7 mouse cellular contexts compared by ENCODE assay signal in genomic region chr11:118459051-118459450, GRCm38 (mm10). TPM values are rescaled to one million over a fixed set of nuclear protein-coding genes. Genes with fewer than 3 reads are reported as not detected.
DNase-seq lines count a peak whose midpoint lies in the region; ATAC-seq lines count a peak whose summit lies in the region.

No protein-coding gene starts in this region.

- 0 out of 2 replicates have a peak overlapping the region, but pooled peaks have one; percentile 16 for H3K4me2 ChIP-seq in heart, embryonic 13.5 days
- no peak overlapping the region for H3K4me2 ChIP-seq in midbrain, embryonic 13.5 days (replicated peaks)

- H3K9ac ChIP-seq in heart, embryonic 13.5 days: no peak overlapping the region
- H3K9ac ChIP-seq in midbrain, embryonic 13.5 days (replicated peaks): no peak overlapping the region

- intact Hi-C loops in left cerebral cortex, postnatal 14 days (cut with DNase I): loop anchor here (10.0 kb wide), 1 partner anchor 526 kb away; the partner anchor contains the start of gene Enpp7

- peak; percentile 47 to 74 for DNase-seq in urinary bladder, postnatal 36 days (ENCODE audit: low spot score in 2 of 2)
- DNase-seq in urinary bladder, postnatal 10 days (ENCODE audit: low spot score): no peak
- peak; percentile 61 to 77 for DNase-seq in kidney, postnatal 4 days
- DNase-seq in left cerebral cortex, postnatal 14 days (ENCODE audit: low spot score in 2 of 2): no peak

- H3K9me3 ChIP-seq in heart, embryonic 13.5 days: peaks cover 3% of the 10 kb centered on the region
- H3K9me3 ChIP-seq in midbrain, embryonic 13.5 days: no peaks in the 10 kb centered on the region

- no peak overlapping the region for H3K4me3 ChIP-seq in heart, embryonic 13.5 days
- no peak overlapping the region for H3K4me3 ChIP-seq in midbrain, embryonic 13.5 days (replicated peaks)

- 31% methylated on average over 8 of the region's 8 CpGs for WGBS in heart, embryonic 13.5 days
- 74% methylated on average over 8 of the region's 8 CpGs for WGBS in midbrain, embryonic 13.5 days

- H3K27me3 ChIP-seq in heart, embryonic 13.5 days (replicated peaks): no peaks in the 10 kb centered on the region
- H3K27me3 ChIP-seq in midbrain, embryonic 13.5 days: 0 out of 2 replicates have a peak, but pooled peaks cover 3% of the 10 kb centered on the region

- H3K4me1 ChIP-seq in heart, embryonic 13.5 days: peaks cover 6% of the 10 kb centered on the region; the same call in 1 of the 2 replicates
- H3K4me1 ChIP-seq in midbrain, embryonic 13.5 days (replicated peaks): 0 out of 2 replicates have a peak, but pooled peaks cover 6% of the 10 kb centered on the region

- H3K27ac ChIP-seq in heart, embryonic 13.5 days (replicated peaks): peak overlapping the region; percentile 59
- H3K27ac ChIP-seq in midbrain, embryonic 13.5 days: no peak overlapping the region

- H3K36me3 ChIP-seq in heart, embryonic 13.5 days: no peaks in the 10 kb centered on the region
- no peaks in the 10 kb centered on the region for H3K36me3 ChIP-seq in midbrain, embryonic 13.5 days

- no peak; the same call in 1 of the 2 replicates for ATAC-seq in heart, embryonic 13.5 days (ENCODE audit: extremely low read depth, insufficient number of reproducible peaks, low FRiP score, low TSS enrichment)
- ATAC-seq in monocyte, adult 5-6 weeks (replicated peaks; ENCODE audit: insufficient number of reproducible peaks, low FRiP score, low TSS enrichment, poor library complexity, severe bottlenecking): peak; percentile 85
- ATAC-seq in midbrain, embryonic 13.5 days: no peak

RNA-seq across cellular contexts. Expression of gene Engase, which starts 17.6 kb away (rescaled TPM):
- 4.4 and 5.0 TPM in 2 replicates for polyA plus RNA-seq in heart, embryonic 13.5 days (2015; fragmentation: Nextera tagmentation; extraction: Ambion mirVana)
- 9.4 to 14.5 TPM (median 13.7 TPM) in 3 replicates for total RNA-seq in monocyte, adult 5-6 weeks (2017)
- 10 to 100 TPM; 13.3 to 13.6 TPM for total RNA-seq in left cerebral cortex, postnatal 14 days (2021)
- polyA plus RNA-seq in midbrain, embryonic 13.5 days (2015; fragmentation: Nextera tagmentation; extraction: Ambion mirVana): 6.3 and 6.4 TPM in 2 replicates

RNA-seq across cellular contexts. Expression of gene C1qtnf1, which starts 31.0 kb away (rescaled TPM):
- polyA plus RNA-seq in heart, embryonic 13.5 days (2015; fragmentation: Nextera tagmentation; extraction: Ambion mirVana): 5.5 and 7.1 TPM in 2 replicates
- not detected in 3 replicates for total RNA-seq in monocyte, adult 5-6 weeks (2017)
- 1 to 10 TPM; 6.8 to 9.8 TPM for total RNA-seq in left cerebral cortex, postnatal 14 days (2021)
- 2.5 and 2.8 TPM in 2 replicates for polyA plus RNA-seq in midbrain, embryonic 13.5 days (2015; fragmentation: Nextera tagmentation; extraction: Ambion mirVana)

RNA-seq across cellular contexts. Expression of gene Cant1, which starts 40.2 kb away (rescaled TPM):
- polyA plus RNA-seq in heart, embryonic 13.5 days (2015; fragmentation: Nextera tagmentation; extraction: Ambion mirVana): 18.9 and 19.1 TPM in 2 replicates
- total RNA-seq in monocyte, adult 5-6 weeks (2017): 16.7 to 31.7 TPM (median 22.8 TPM) in 3 replicates
- total RNA-seq in left cerebral cortex, postnatal 14 days (2021): 10 to 100 TPM; 38.2 to 40.0 TPM
- 23.5 and 26.0 TPM in 2 replicates for polyA plus RNA-seq in midbrain, embryonic 13.5 days (2015; fragmentation: Nextera tagmentation; extraction: Ambion mirVana)

RNA-seq across cellular contexts. Expression of gene Lgals3bp, which starts 57.2 kb away (rescaled TPM):
- polyA plus RNA-seq in heart, embryonic 13.5 days (2015; fragmentation: Nextera tagmentation; extraction: Ambion mirVana): 7.3 and 8.8 TPM in 2 replicates
- 16.7 to 76.6 TPM (median 44.4 TPM) in 3 replicates for total RNA-seq in monocyte, adult 5-6 weeks (2017)
- total RNA-seq in left cerebral cortex, postnatal 14 days (2021): 10 to 100 TPM; 12.3 to 14.1 TPM
- 1.7 and 2.3 TPM in 2 replicates for polyA plus RNA-seq in midbrain, embryonic 13.5 days (2015; fragmentation: Nextera tagmentation; extraction: Ambion mirVana)

Comparison
In these comparisons a context has a peak if more than half of its experiments do, and no peak if none do; other contexts are left out.
1. DNase-seq: peak in urinary bladder, postnatal 36 days (2 of 2) and kidney, postnatal 4 days (2 of 2); none in urinary bladder, postnatal 10 days (single experiment) and left cerebral cortex, postnatal 14 days (0 of 2).